Mouse (Mus musculus) central nervous system, embryonic 18 days (tissue): ENCODE measurements around the gene Vmn2r17. TPM values are rescaled to one million over a fixed set of nuclear protein-coding genes. Genes with fewer than 3 reads are reported as not detected.

Experiments used
- polyA plus RNA-seq: library from polyadenylated mRNA; depleted of rRNA; stranded (reverse); fragments of >200 nt; gene quantifications from 2 replicates; pipeline ENCODE4 v1.2.3, GENCODE M21; 2012; rRNA removed

Gene Vmn2r17
- polyA plus RNA-seq, result not detected in 2 replicates

DNA sequence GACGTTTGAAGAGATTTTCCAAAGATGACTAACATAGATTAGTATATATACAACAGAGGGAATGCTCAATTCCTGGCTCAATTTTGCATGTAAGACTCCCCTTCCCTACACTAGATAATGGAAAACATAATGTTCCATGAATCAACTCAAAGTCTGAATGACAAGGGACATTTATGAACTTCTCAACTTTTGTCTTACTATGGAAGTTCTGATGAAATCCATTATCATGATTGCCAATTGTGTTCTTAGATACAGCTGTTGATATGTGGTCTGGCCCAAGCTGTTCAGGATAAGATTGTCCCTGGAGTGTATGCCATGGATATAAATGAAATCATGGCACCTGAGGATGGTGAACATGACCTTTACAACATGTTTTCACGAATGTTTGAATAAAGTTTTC is at the start of gene Vmn2r17:
Gene Vmn2r17 (plus strand): TSS at position 301 of the 400 bp plus-strand sequence.

Other genes with a start within 250 kb of the Vmn2r17 start
- gene Vmn2r13, start 227.5 kb upstream of the Vmn2r17 start, polyA plus RNA-seq, result not detected in 2 replicates
- not detected in 2 replicates for gene Vmn2r14, start 195.0 kb upstream of the Vmn2r17 start, polyA plus RNA-seq
- gene Vmn2r15, start 122.0 kb upstream of the Vmn2r17 start, polyA plus RNA-seq, result not detected in 2 replicates
- gene Vmn2r16, start 89.5 kb upstream of the Vmn2r17 start, polyA plus RNA-seq, result not detected in 2 replicates
- 28.1 and 30.9 TPM in 2 replicates for gene Crlf2, start 139.3 kb downstream of the Vmn2r17 start, polyA plus RNA-seq